Mouse (Mus musculus) heart, postnatal 0 days (tissue): Measurements from ENCODE around the gene Cdk6.

Experiments
- CTCF ChIP-seq: IDR thresholded peaks from 2 replicates; pipeline ENCODE4 v1.5.1; 2016; ENCODE audit warnings: antibody characterized with exemption, control low read depth, low read depth
- EP300 ChIP-seq: IDR thresholded peaks from 2 replicates; pipeline ENCODE4 v1.6.1; 2016; ENCODE audit warnings: antibody characterized with exemption, low read depth

GRCm38 (mm10) chr5:3383547-3383946 is 42.3 kb downstream of the Cdk6 start:
- no peak for TF ChIP-seq CTCF
- TF ChIP-seq EP300: no peak
